Mouse (Mus musculus) c-Kit-positive CD71-negative TER-119-negative erythroid progenitor cells, embryonic 14.5 days (primary cell): ENCODE measurements at regions not wholly inside any gene's neighbourhood (a gene's known extent, or its start where the extent isn't known, plus 50 kb on each side); places are given as distances from the start of the nearest gene placed in this dataset.

Experiments used
- DNase-seq: peaks from one replicate; pipeline ENCODE4 v3.0.0-alpha.2; 2013; ENCODE audit warnings: low read depth

DNA sequence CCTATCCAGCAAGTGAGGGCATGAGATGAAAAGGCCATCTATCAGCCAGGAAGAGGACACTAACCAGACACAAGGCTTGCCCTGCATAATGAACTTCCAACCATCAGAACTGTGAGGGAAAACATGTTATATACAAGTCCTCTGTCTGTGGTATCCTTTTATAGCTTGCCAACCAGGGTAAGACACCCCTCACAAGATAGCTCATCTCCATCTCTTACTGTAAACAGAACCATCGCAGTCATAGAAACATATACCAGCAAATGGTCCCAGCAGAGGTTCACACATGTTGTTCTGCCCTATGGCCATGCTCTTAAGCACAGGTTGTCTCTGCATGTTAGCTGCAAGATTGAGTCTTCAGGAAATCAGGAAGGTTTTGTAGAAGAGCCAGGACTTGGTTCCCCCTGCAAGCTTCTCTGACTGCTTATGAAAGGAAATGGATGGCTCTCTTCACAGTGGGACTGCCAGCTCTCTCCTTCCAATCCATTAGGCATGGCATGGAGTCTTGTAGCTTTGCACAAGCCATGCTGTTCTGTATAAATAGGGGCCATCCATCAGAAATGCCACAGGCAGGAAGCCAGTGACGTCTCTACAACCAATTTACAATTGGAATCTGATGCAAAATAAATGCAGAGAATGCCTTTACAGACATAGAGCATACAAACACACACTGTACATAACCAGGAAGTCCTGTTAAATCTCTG lies 1514.0 kb upstream of the Lrrc6 start:
- DNase-seq, result no peak

DNA sequence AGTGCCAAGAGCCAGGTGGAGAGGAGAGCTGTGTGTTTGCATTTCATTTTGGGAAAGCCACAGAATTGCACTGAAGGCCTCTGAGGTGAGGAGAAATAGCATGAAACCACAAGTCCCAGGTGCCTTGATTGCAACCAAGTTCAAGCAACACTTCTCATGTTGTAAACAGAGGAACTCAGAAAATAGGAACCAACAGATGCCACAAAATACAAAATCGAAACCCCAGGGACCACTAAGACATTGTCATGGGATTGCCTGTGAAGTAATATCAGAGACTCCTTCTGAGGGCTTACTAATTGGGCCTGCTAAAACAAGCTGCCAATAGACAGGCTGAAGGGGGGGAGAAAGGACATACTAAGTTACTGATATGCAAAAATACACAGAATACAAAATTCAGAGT lies 1510.5 kb upstream of the Lrrc6 start:
- peak; percentile 4 for DNase-seq

DNA sequence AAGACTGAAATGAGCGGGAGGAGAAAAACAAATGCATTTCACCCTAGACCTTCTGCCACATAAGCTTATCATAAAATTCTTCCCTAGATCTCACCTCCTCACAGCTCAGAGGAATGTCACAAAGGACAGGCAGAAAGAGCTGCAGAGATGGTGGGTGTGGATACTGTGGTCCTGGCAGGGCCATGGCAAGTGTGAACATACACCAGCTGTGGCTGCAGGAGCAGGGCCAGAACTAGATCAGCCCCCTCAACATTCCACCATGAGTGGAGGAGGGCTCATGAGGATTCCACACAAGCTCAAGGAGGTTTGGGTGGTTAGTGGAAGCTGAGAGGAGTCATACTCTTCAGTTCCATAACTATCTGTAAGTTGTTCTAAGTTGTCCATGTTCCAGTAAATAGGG lies 1509.5 kb upstream of the Lrrc6 start:
- no peak for DNase-seq

DNA sequence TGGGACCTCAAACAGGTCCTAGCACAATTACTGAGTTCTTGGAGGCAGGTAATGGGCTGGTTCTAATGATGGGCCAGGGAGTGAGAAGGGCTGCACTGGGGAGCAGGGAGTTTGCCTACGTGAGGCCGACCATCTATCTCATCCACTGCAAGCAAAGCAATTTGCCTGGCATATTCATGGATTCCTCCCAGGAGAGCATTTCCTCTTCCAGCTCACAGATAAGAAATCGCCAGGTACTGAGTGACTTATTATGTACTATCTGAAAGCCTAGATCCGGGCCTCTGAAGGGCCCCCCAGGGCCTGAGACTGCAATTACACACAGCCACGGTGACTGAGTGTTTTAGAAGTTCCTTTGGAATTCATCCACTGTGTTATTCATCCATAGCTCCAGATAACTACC lies 1504.1 kb upstream of the Lrrc6 start:
- DNase-seq, result no peak

DNA sequence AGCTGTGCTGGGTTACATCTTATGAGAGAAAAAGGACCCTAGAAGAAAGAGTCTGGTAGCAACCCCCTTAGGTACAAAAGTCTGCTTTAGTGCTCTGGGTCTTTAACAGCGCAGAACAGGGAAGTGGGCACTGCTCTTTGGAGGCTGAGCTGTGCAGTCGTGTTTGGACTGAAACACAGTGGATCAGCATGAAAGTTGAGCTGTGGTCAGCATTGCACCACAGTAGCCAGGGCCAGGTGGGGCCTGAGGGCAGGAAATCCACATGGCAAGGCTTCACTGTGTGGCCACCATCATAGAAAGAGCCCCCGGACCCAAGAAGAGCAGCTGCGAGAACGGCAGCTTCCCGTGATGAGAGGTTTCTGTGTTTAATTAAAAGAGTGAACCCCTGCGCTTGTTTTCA lies 1495.8 kb upstream of the Lrrc6 start:
- DNase-seq, result no peak

DNA sequence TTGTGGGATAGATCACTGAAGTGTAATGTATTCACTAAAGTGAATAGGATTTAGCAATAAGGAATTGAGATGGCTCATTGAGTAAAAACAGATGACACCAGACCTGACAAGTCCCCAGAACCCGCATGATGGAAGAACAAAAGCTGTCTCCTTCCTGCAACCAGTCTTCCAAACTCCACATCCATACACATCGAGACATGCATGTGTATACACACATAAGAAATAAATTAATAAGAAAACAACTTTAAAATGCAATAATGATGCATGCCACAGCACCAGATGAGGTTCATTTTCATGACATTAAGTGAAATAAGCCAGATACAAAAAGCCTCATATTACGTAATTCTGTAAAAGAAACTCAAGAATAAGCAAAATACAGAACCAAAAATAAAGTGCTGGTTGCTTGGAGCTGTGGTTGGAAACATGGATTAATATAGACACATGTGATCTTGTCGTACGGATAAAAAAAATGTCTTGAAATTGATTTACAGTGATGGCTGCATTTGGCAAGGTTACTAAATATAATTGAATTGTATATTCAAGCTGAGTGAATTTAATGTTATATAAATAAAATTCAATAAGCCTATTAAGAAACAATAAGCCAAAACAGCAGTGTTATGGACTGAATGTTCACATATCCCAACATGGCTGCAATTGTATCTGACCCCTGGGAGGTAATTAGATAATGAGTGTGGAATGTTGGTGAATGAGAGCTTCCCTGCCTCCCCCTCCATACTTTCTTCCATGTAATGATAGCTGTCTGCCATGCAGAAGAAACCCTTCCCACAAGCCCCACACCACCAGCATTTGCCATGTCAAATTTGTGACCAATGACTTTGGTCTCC lies 1488.9 kb upstream of the Lrrc6 start:
- DNase-seq, result no peak

DNA sequence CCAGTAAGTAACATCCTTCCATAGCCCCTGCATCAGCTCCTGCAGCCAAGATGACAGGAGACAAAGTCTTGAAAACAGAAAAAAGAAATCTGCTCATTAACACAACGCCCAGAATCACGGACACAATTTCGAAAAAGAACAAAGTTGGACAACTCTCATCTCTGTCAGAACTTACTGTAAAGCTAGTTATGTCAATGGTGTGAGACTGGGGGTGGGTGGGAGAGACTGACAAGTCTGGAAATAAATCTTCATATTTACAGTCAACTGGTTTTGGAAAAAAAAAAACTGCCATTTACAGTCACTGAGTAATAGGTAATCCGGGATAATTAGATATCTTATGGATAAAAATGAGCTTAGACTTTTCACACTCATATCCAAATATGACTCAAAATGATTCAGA lies 1487.2 kb upstream of the Lrrc6 start:
- no peak for DNase-seq

DNA sequence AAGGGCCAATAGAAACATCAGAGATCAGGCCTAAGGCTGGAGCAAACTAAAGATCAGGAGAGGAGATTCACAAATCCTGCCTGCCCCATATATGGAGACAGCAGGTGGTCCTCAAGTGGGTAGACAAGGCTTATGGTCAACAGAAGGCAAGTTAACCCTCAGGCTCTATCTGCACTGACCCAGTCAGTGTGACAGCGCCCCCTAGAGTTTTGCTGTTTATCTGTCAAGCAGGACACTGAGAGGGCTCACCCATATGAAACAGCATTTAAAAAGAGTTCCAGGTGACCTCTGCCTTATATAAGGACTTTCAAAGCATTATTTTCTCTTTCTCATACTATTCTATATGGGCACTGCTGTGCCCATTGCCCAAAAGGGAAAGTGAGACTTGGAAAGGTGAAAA lies 1482.5 kb upstream of the Lrrc6 start:
- DNase-seq, result peak; percentile 6

DNA sequence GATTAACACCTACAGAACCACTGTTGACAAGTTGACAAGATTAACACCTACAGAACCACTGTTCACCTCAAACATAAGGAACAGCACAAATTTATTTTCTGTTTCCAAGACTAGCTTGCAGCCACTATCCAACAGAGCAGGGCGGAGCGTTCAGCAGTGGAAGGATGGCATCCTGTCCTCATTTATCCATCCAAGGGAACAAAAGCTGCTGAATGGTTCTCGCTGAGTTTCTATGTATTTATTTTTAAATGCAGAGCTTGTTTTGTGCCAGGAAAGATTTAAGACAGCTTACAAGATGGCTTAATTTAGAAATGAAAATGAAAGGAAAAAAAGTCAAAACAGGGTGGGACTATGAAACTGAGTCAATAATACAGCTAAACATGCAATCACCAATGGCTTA lies 1481.2 kb upstream of the Lrrc6 start:
- DNase-seq, result no peak

DNA sequence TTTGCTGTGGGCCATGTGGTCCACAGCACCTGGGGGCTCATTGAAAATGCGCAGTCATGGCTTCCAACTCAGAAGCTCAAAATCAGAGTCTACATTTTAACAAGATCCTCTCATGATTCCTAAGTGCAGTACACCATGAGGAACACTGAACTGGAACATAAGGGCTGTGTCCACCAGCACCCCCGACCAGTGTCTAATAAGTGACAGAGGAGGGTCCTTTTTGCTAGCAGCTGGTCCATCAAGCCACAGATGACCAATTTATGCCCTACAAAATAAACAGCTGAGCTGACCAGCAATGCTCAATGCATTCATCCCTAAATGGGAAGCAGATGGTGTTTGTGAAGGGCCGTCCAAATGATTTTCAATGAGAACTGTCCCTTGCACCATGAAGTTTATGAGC lies 1478.7 kb upstream of the Lrrc6 start:
- no peak for DNase-seq

DNA sequence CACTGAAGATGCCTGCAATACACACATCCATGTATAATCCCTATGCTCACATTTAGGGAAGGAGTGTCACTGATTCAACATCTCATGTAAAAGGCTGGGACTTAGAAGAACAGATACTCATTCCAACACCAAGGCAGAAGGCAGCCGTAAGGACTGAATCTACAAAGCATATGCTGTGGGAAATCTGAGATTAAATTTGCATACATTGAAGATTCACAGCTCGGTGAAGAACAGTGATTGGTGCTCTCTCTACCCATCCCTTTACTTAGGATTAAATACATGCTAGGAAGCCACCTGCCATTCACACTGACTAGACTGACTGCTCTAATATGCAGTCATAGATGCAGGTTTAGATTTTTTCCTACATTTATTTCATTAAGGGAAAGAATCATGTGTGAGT lies 1476.5 kb upstream of the Lrrc6 start:
- DNase-seq, result no peak

DNA sequence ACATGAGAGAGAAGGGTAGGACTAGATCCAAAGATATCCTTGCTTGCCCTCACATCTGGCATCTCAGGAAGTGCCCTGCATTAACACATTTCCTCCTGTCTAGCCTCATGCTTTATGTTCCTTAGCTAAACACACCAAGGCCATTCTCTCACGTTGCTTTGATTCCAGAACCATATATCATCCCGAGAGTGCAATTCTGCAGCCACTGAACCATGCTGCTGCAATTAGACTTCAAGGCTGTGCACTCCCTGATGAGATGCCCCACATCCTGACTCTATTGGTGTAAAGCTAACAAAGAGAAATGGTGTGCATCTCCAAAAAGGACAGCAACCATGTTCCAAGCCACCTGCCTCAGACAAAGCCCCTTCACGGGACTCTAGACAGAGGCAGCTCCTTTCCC lies 1471.3 kb upstream of the Lrrc6 start:
- DNase-seq, result no peak

DNA sequence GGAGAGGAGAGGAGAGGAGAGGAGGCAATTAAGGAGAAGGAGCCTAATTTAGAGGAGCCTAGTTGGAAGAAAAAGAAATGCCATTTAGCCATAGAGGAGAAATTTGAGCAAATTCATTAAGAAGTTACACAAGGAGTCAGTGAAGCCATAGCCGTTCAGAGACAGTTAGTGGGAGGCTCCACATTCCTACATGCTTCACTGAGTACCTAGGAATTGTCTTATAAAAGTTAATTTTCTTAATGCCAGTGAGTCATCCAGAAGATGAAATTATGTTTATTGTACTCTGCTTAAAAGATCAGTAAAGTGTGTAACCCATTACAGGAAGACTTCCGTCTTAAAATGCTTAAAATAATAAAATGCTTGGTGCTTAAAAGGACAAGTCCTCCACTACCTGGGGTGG lies 1453.5 kb upstream of the Lrrc6 start:
- DNase-seq, result no peak

DNA sequence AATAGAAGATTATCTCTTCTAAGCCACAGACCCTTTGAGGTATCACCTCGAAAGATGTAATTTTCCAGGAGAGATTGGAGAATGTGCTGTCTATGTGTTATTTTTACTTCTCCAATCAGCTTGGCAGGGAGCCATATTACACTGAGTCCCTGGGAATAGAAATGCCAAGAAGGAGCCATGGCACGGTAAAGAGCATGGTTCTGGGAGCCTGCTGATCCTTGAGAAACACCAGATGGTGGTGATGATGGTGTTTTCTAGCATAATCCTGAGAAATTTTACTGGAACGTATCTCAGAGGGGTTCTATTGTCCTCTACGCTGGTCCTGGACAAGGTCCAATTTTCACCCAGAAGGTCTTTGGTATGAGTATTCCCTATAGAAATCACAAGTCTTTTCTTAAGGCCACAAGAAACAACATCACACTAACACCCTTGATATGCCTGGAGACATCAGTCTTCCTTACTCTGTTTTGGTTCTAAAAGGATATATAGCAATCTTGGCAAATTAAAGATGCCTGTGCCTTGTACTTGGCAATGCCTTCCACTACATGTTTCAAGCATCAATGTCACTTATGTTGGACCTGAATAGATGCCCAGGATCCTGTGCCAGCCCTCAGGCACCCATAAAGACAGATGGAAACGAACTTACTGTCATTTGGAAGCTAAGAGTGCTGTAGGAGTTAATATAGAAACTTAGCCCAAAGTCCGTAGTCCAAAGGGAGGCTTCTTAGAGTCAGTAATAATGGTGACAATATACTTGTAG lies 1449.8 kb upstream of the Lrrc6 start:
- no peak for DNase-seq

DNA sequence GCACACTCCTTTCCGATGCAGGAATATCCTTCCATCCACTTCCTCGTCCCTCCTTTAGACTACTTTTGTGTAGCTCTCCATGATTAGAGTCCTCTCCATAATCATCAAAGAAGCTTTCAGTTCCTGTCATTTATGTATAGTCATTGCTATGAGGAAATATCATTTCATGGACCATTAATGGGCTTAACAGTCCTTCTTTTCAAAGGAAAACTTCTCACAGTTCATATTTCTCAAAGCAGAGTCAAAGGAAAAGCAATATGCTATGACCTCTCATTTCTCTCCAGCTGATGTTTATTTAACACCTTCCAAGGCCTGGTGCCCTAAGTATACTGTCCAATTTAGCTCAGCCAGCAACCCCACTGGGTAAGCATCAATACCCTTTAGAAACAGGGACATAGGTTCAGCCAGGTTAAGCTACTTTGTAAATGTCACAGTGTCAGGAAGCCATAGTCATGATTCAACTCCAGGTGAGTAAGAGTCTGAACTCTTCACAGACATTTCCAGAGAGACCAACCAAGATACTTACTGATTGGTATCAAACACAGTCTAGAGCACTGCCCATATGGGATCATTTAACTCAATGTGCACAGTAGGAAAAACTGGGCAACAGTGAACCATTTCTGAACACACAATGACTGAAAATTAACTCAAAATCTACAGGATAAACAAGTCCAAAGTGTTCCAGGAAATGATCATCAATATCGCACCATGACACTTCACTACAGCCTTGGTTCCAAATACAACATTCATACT lies 1443.8 kb upstream of the Lrrc6 start:
- DNase-seq, result no peak

DNA sequence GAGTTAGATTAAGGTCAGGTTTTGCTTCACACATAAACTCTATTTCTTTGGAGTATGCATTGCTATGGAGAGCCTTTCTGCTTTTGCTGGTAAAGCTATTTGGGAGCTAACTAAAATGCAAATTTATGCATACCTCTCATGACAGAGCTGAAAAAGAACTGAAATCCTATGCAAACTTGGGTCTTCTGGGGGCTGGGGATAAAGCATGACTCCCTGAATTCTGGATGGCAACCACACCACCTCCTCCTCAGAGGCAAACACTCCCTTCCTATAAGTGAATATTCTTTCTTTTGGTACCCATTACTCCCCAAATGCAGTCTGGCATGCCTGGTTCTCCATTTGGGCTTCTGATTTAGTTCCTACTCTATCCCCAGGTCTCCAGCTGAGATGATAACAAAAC lies 1442.3 kb upstream of the Lrrc6 start:
- DNase-seq, result no peak

DNA sequence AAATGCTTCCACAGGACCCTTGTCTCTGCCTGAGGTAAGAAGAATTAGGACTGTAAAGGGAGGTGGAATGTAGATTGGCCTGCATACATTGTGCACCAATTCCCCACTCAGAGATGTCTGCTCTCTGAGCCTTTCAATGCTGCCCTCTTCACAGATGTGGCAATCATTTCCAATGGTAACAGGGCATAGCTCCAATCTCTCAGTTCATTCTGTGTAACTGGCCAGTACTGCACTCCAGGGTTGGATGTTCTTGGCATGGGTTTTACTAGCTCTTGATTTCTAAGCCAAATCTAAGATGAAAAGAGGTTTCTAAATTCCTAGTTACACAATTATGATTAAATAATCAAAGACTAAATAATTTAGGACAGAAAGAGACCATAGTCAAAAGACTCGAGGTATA lies 1439.8 kb upstream of the Lrrc6 start:
- no peak for DNase-seq

DNA sequence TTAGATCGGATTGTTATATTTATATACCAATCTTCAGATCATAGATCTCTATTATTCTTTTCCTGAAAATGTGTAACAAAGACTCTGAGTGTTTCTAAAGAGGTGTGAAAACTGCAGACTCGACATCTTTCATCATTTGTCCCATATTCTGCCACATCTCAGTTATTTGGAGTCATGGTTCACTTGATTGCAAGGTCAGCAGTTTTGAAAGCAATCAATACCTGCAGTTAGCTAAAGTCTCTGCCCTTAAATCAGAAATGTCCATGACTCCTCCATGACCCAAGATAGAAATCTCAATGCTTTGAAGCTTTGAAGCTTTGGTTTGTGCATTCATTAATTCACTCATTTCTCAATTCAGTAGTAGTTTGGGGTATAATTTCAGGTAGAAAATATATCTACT lies 1424.2 kb upstream of the Lrrc6 start:
- DNase-seq, result no peak

DNA sequence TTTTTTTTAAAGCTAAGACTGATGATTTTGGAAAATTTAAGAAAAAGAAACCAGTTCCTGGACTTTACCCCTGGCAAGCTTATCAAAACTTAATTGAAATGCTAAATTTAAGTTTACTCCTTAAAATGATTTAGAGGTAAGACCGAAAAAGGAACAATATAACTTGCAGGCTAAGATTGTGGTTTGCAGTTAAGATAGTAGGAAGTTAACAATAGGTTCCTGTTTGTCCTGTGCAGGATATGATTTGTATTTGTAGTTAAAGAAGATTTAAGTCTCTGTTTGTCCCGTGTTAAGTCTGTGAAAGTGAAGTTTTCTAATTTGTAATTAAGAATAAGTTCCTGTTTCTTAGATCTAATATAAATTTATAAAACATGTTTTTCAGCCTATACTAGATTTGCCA lies 1406.3 kb upstream of the Lrrc6 start:
- no peak for DNase-seq

DNA sequence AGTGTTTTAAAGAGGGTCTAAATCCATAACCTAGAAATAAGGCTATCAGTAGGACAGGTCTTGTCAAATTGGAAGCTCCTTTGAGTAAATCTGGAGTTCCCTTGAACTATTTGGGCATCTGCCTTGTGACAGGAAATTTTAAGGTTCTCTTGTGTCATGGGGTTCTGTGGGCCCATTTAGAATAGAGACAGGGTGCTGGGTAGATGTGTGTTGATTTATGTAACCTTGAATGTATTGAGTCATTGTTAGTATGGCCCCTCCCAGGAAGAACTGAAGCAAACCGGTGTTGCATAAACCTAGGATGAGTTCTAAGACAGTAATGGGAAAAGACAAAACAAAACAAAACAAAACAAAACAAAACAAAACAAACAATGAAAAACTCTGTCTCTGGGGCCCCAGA lies 1404.6 kb upstream of the Lrrc6 start:
- no peak for DNase-seq

DNA sequence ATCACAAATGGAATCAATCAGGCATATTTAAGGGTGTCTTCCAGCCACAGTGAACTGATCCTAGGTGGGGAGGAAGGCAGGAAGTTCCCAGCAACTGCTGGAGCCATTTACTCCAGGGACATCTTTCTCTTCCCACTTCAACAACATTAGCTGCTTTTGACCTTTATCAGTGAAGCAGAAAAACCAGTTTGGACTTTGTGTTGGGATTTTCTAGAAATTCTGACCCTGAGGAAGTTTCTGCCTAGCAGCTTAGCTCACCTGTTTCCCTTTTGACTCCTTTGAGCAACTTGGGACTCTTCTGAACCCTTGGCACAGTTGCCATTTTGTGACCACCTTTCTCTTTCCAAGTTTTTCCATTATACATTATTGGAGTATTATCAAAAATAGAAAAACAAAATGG lies 1403.9 kb upstream of the Lrrc6 start:
- no peak for DNase-seq

DNA sequence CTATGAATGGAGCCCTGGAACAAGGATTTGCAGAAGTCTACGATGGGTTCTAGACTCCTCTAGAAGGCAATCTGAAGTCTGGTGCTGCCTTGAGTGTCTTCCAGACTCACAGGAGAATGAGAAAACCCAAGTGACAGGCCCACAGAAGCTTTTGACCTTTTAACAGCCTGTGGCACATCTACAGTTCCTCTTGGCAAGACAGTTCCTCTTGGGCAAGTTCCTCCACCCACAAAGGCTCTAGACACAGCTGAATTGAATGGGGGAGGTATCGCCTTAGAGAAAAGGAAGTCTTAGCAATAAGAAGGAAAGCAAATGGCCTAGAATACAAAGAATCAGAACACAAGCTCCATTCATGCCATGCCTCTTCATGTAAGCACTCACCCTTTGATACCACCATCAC lies 1402.3 kb upstream of the Lrrc6 start:
- DNase-seq, result peak; percentile 19
